In genomic region chr17:64288000-64288399, GRCm38 (mm10) we compare ENCODE assay signal across 19 mouse cellular contexts. TPM values are rescaled to one million over a fixed set of nuclear protein-coding genes. Genes with fewer than 3 reads are reported as not detected.
DNase-seq lines count a peak whose midpoint lies in the region; ATAC-seq and TF ChIP-seq lines count a peak whose summit lies in the region.
"Had no signal": no experiment of that assay in that cellular context is flagged by ENCODE, and none has a peak within 500 bp of the region (broad histone marks: within the 10 kb centered on the region; RNA-seq: fewer than 3 reads in every experiment).

No protein-coding gene starts in this region.

- no peak for ATAC-seq in hindbrain, embryonic 12.5 days (ENCODE audit: low FRiP score)
- ATAC-seq: forebrain, embryonic 15.5 days; liver, postnatal 0 days had no signal

- H3K27ac ChIP-seq in hindbrain, embryonic 12.5 days, result 0 out of 2 replicates have a peak overlapping the region, but pooled peaks have one; percentile 7
- no peak overlapping the region for H3K27ac ChIP-seq in hindbrain, embryonic 10.5 days
- no peak overlapping the region for H3K27ac ChIP-seq in cerebellum, adult 2 months (ENCODE audit: insufficient read depth, low read length)
- H3K27ac ChIP-seq: forebrain, embryonic 15.5 days; left cerebral cortex, adult 2 months; limb, embryonic 15.5 days; midbrain, embryonic 10.5 days had no signal

- TF ChIP-seq POLR2A in cerebellum, adult 2 months (IDR thresholded peaks at IDR 0.05; ENCODE audit: borderline replicate concordance, insufficient read depth, low read length), result no peak

- DNase-seq in hindbrain, embryonic 10.5 days (ENCODE audit: low spot score), result no peak
- DNase-seq in right cerebral cortex, adult 18-20 months, result peak; percentile 64
- DNase-seq in right cerebral cortex, postnatal 4 days, result no peak
- DNase-seq in cerebellum, adult 2 months, result peak; percentile 62 to 79
- peak; percentile 52 for DNase-seq in telencephalon, adult 2 months (ENCODE audit: low read depth, low spot score)
- DNase-seq in heart, postnatal 4 days, result no peak
- DNase-seq: adrenal gland, postnatal 10 days; embryo, embryonic 11 days; heart, postnatal 36 days; liver, postnatal 0 days; thymus, adult 2 months had no signal

- no peak overlapping the region for H3K4me3 ChIP-seq in hindbrain, embryonic 12.5 days
- no peak overlapping the region for H3K4me3 ChIP-seq in hindbrain, embryonic 10.5 days
- no peak overlapping the region for H3K4me3 ChIP-seq in cerebellum, adult 2 months (replicated peaks; ENCODE audit: insufficient read depth, low read depth, low read length)
- H3K4me3 ChIP-seq: forebrain, embryonic 15.5 days; heart, embryonic 12.5 days; left cerebral cortex, adult 2 months; limb, embryonic 15.5 days; midbrain, embryonic 10.5 days; myocyte had no signal

- 87% methylated on average over 7 of the region's 7 CpGs for WGBS in hindbrain, embryonic 12.5 days
- 89% methylated on average over 7 of the region's 7 CpGs for WGBS in hindbrain, embryonic 10.5 days
- WGBS in cerebellum, adult 2 months, result 29% methylated on average over 7 of the region's 7 CpGs

- H3K27me3 ChIP-seq in hindbrain, embryonic 12.5 days, result no peaks in the 10 kb centered on the region
- no peaks in the 10 kb centered on the region for H3K27me3 ChIP-seq in hindbrain, embryonic 10.5 days (ENCODE audit: insufficient read depth, poor library complexity, severe bottlenecking)
- H3K27me3 ChIP-seq in cerebellum, adult 2 months (ENCODE audit: control insufficient read depth, insufficient read depth, low read length), result no peaks in the 10 kb centered on the region
- H3K27me3 ChIP-seq: forebrain, embryonic 15.5 days; heart, embryonic 12.5 days; limb, embryonic 15.5 days had no signal

- H3K9me3 ChIP-seq in hindbrain, embryonic 12.5 days (replicated peaks), result no peaks in the 10 kb centered on the region
- no peaks in the 10 kb centered on the region for H3K9me3 ChIP-seq in hindbrain, embryonic 10.5 days
- H3K9me3 ChIP-seq: forebrain, embryonic 15.5 days; G1E; heart, embryonic 12.5 days; limb, embryonic 15.5 days; midbrain, embryonic 10.5 days had no signal

- H3K4me2 ChIP-seq in hindbrain, embryonic 12.5 days (replicated peaks), result no peak overlapping the region
- H3K4me2 ChIP-seq: forebrain, embryonic 15.5 days; heart, embryonic 12.5 days; limb, embryonic 15.5 days had no signal

- peaks cover 52% of the 10 kb centered on the region for H3K36me3 ChIP-seq in hindbrain, embryonic 12.5 days
- H3K36me3 ChIP-seq in hindbrain, embryonic 10.5 days, result peaks cover 80% of the 10 kb centered on the region

- no peak overlapping the region for H3K9ac ChIP-seq in hindbrain, embryonic 12.5 days
- H3K9ac ChIP-seq: forebrain, embryonic 15.5 days; heart, embryonic 12.5 days; limb, embryonic 15.5 days; liver, postnatal 0 days had no signal

- no peaks in the 10 kb centered on the region for H3K4me1 ChIP-seq in hindbrain, embryonic 12.5 days
- no peaks in the 10 kb centered on the region for H3K4me1 ChIP-seq in hindbrain, embryonic 10.5 days (replicated peaks)
- peaks cover 3% of the 10 kb centered on the region; the same call in 1 of the 2 replicates for H3K4me1 ChIP-seq in cerebellum, adult 2 months (ENCODE audit: control insufficient read depth, insufficient read depth, low read length)
- H3K4me1 ChIP-seq: forebrain, embryonic 15.5 days; heart, embryonic 12.5 days; limb, embryonic 15.5 days; midbrain, embryonic 10.5 days had no signal

- TF ChIP-seq CTCF in cerebellum, adult 2 months (IDR thresholded peaks at IDR 0.05; ENCODE audit: borderline replicate concordance, insufficient read depth, low read depth, low read length), result no peak

RNA-seq across cellular contexts. Expression of gene Pja2, which starts 43.7 kb away (rescaled TPM):
- 107 and 115 TPM in 2 replicates for polyA plus RNA-seq in hindbrain, embryonic 12.5 days (2016; fragmentation: Nextera tagmentation; extraction: Ambion mirVana)
- 57.7 and 61.1 TPM in 2 replicates for polyA plus RNA-seq in hindbrain, embryonic 10.5 days (2016; fragmentation: Nextera tagmentation; extraction: Ambion mirVana)
- polyA plus RNA-seq in cerebellum, adult 2 months (2012; rRNA removed), result 150 and 160 TPM in 2 replicates
- total RNA-seq in heart, postnatal 4 days (2021), result 100 to 1,000 TPM; 141 to 149 TPM

Comparison
In these comparisons a context has a peak if more than half of its experiments do, and no peak if none do; other contexts are left out.
1. DNase-seq: peak in right cerebral cortex, adult 18-20 months (single experiment), cerebellum, adult 2 months (2 of 2) and telencephalon, adult 2 months (single experiment); none in hindbrain, embryonic 10.5 days (single experiment), right cerebral cortex, postnatal 4 days (single experiment) and heart, postnatal 4 days (single experiment).